Mouse (Mus musculus) erythroid progenitor cell, adult 5-6 weeks (primary cell): ENCODE measurements around the gene Ankar. TPM values are rescaled to one million over a fixed set of nuclear protein-coding genes. Genes with fewer than 3 reads are reported as not detected.

Experiments used
- ATAC-seq: replicated peaks from 2 replicates; pipeline ENCODE4 v1.8.0; 2016; ENCODE audit warnings: moderate number of reproducible peaks, mild to moderate bottlenecking, moderate TSS enrichment, inconsistent platforms; ENCODE audit not compliant: poor library complexity, low FRiP score, severe bottlenecking
- total RNA-seq, 2 experiments: library from RNA; stranded (forward) in 1 of 2; stranded (reverse) in 1 of 2; fragments of 150-400 nt in 1 of 2; fragments of 186-747, 209-891 nt in 1 of 2; gene quantifications; 2 replicates each; pipeline versions ENCODE4 v1.2.3 to v1.2.4; 2015 to 2017; ENCODE audit warnings: low replicate concordance in 2 of 2

The Ankar gene
- total RNA-seq, 2 experiments from 2014 or later: not detected

DNA sequence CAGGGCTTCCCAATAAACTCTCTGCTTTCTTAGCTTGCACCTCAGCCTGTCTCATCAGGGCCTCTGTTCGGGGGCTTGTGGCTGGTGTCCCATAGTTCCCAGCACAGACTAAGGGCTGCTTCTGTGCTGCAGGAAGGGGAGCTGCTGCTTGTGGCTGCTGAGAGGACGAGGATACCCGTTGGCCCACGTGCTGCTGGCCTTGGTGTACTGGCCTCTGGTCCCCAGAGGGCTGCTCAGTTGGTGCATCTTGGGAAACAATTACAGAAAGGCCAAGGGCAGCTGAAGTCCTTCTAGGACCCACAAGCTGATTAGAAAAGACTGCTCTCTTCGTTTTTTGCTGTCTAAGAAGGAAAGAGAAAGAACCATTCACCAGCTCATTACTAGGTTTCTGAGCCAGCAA is 104.1 kb downstream of the Ankar start:
- no peak for ATAC-seq

DNA sequence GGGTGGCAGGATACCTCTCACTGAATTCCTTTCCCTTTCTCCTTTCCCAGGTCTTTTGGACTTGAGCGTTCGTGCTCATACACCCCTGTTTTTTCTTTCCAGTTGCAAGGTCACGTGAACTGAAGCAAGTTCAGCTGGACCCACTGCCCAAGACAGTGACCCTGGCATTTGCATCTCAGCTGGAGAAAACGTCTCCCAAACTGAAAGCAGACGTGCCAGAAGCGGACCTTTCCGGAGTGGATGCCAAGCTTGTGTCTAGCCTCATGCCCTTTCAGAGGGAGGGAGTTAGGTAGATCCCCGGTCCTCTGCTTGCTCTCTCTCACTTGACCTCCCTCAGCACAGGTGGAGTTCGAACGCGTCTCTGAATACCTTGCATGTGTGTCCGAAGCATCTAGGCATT is 104.7 kb downstream of the Ankar start:
- ATAC-seq: no peak

GRCm38 (mm10) chr1:72593340-72593951 is 106.9 kb downstream of the Ankar start:
- no peak for ATAC-seq

Other genes with a start within 250 kb of the Ankar start
- gene March4, start 163.6 kb downstream of the Ankar start, total RNA-seq (2015; ENCODE audit: low replicate concordance): not detected in 2 replicates
- gene March4, start 163.6 kb downstream of the Ankar start, total RNA-seq (2017; ENCODE audit: low replicate concordance): not detected in 2 replicates
- 9.0 and 10.9 TPM in 2 replicates for gene Smarcal1, start 117.3 kb downstream of the Ankar start, total RNA-seq (2015; ENCODE audit: low replicate concordance)
- gene Smarcal1, start 117.3 kb downstream of the Ankar start, total RNA-seq (2017; ENCODE audit: low replicate concordance): 5.4 and 9.5 TPM in 2 replicates
- gene Rpl37a, start 10.7 kb upstream of the Ankar start, total RNA-seq (2015; ENCODE audit: low replicate concordance): 395 and 505 TPM in 2 replicates
- 97.7 and 148 TPM in 2 replicates for gene Rpl37a, start 10.7 kb upstream of the Ankar start, total RNA-seq (2017; ENCODE audit: low replicate concordance)
- gene Igfbp2, start 123.9 kb upstream of the Ankar start, total RNA-seq (2015; ENCODE audit: low replicate concordance): not detected in 2 replicates
- not detected in 2 replicates for gene Igfbp2, start 123.9 kb upstream of the Ankar start, total RNA-seq (2017; ENCODE audit: low replicate concordance)
- gene Igfbp5, start 174.3 kb upstream of the Ankar start, total RNA-seq (2015; ENCODE audit: low replicate concordance): 6.5 and 10.1 TPM in 2 replicates
- 4.6 and 4.7 TPM in 2 replicates for gene Igfbp5, start 174.3 kb upstream of the Ankar start, total RNA-seq (2017; ENCODE audit: low replicate concordance)